Mouse (Mus musculus) lung, postnatal 14 days (tissue): ENCODE data around the gene Prkca.

Experiments
- DNase-seq: peaks from one replicate; pipeline ENCODE4 v3.0.0; 2021

Gene Prkca

GRCm38 (mm10) chr11:108153997-108154841 is 189.5 kb downstream of the Prkca start:
- no peak for DNase-seq

GRCm38 (mm10) chr11:108152591-108152990 is 191.1 kb downstream of the Prkca start:
- no peak for DNase-seq

- DNase-seq: no peak
Observed at GRCm38 (mm10) chr11:108150410-108150809, 193.3 kb downstream of the Prkca start.

GRCm38 (mm10) chr11:108149187-108149586 is 194.5 kb downstream of the Prkca start:
- DNase-seq: no peak

- DNase-seq: no peak
Observed at GRCm38 (mm10) chr11:108148491-108148890, 195.2 kb downstream of the Prkca start.

- DNase-seq: no peak
Observed at GRCm38 (mm10) chr11:108145752-108146496, 197.8 kb downstream of the Prkca start.

- no peak for DNase-seq
Observed at GRCm38 (mm10) chr11:108145128-108145527, 198.6 kb downstream of the Prkca start.

GRCm38 (mm10) chr11:108143739-108144138 is 200.0 kb downstream of the Prkca start:
- DNase-seq: no peak

GRCm38 (mm10) chr11:108140028-108140427 is 203.7 kb downstream of the Prkca start:
- peak; percentile 74 for DNase-seq

- DNase-seq: no peak
Observed at GRCm38 (mm10) chr11:108136341-108136740, 207.4 kb downstream of the Prkca start.

- DNase-seq: no peak
Observed at GRCm38 (mm10) chr11:108135407-108136159, 208.1 kb downstream of the Prkca start.

GRCm38 (mm10) chr11:108128593-108128992 is 215.1 kb downstream of the Prkca start:
- DNase-seq: peak; percentile 79

GRCm38 (mm10) chr11:108127908-108128307 is 215.8 kb downstream of the Prkca start:
- no peak for DNase-seq

GRCm38 (mm10) chr11:108122486-108122885 is 221.2 kb downstream of the Prkca start:
- DNase-seq: no peak

GRCm38 (mm10) chr11:108120708-108121107 is 223.0 kb downstream of the Prkca start:
- DNase-seq: no peak

- DNase-seq: no peak
Observed at GRCm38 (mm10) chr11:108119785-108120184, 223.9 kb downstream of the Prkca start.

- peak; percentile 49 for DNase-seq
Observed at GRCm38 (mm10) chr11:108118814-108119213, 224.9 kb downstream of the Prkca start.

- no peak for DNase-seq
Observed at GRCm38 (mm10) chr11:108118221-108118620, 225.5 kb downstream of the Prkca start.

- peak; percentile 64 for DNase-seq
Observed at GRCm38 (mm10) chr11:108117360-108118050, 226.2 kb downstream of the Prkca start.

GRCm38 (mm10) chr11:108114091-108114490 is 229.6 kb downstream of the Prkca start:
- no peak for DNase-seq

- no peak for DNase-seq
Observed at GRCm38 (mm10) chr11:108112437-108112836, 231.3 kb downstream of the Prkca start.

GRCm38 (mm10) chr11:108104085-108104484 is 239.6 kb downstream of the Prkca start:
- no peak for DNase-seq
